Mouse (Mus musculus) liver, adult 2 months (tissue): ENCODE results near the gene Mdga1. TPM values are rescaled to one million over a fixed set of nuclear protein-coding genes. Genes with fewer than 3 reads are reported as not detected.

ENCODE experiments used
- DNase-seq: peaks from one replicate; pipeline ENCODE4 v3.0.0-alpha.2; 2011; ENCODE audit warnings: low read depth, low spot score; ENCODE audit errors: extremely low read depth
- H3K27ac ChIP-seq: fragments of 200-500 bp; replicated peaks from 2 replicates; pipeline ENCODE4 v1.5.1; 2012; ENCODE audit warnings: low read depth, mild to moderate bottlenecking, control low read depth, inconsistent platforms, low read length; ENCODE audit not compliant: insufficient read depth
- H3K27me3 ChIP-seq: fragments of 200-500 bp; 2 replicates; pipeline ENCODE4 v1.6.1; 2012; ENCODE audit warnings: mild to moderate bottlenecking, moderate library complexity, low read length, inconsistent platforms; ENCODE audit not compliant: control insufficient read depth, insufficient read depth
- H3K36me3 ChIP-seq: fragments of 200-500 bp; 2 replicates; pipeline ENCODE4 v1.6.1; 2012; ENCODE audit warnings: low read length, inconsistent platforms; ENCODE audit not compliant: control insufficient read depth, insufficient read depth
- H3K4me1 ChIP-seq: fragments of 200-500 bp; 2 replicates; pipeline ENCODE4 v1.6.1; 2011; ENCODE audit warnings: low read length; ENCODE audit not compliant: control insufficient read depth, insufficient read depth
- H3K4me3 ChIP-seq: fragments of 200-500 bp; 2 replicates; pipeline ENCODE4 v1.5.1; 2011; ENCODE audit warnings: low read depth, mild to moderate bottlenecking, control low read depth, low read length, moderate library complexity; ENCODE audit not compliant: insufficient read depth
- H3K79me2 ChIP-seq: fragments of 200-500 bp; 2 replicates; pipeline ENCODE4 v1.6.1; 2012; ENCODE audit warnings: inconsistent platforms, mild to moderate bottlenecking, low read length, moderate library complexity; ENCODE audit not compliant: control insufficient read depth, insufficient read depth
- H3K9ac ChIP-seq: fragments of 200-500 bp; 2 replicates; pipeline ENCODE4 v1.6.1; 2012; ENCODE audit warnings: low read depth, mild to moderate bottlenecking, control low read depth, inconsistent platforms, low read length
- CTCF ChIP-seq: fragments of 200-500 bp; IDR thresholded peaks from 2 replicates; pipeline ENCODE4 v1.5.1; 2011; ENCODE audit warnings: low read depth, low read length, control low read depth
- POLR2A ChIP-seq: fragments of 200-500 bp; IDR thresholded peaks from 2 replicates; pipeline ENCODE4 v1.6.1; 2011; ENCODE audit warnings: low read length, control low read depth; ENCODE audit not compliant: insufficient read depth; ENCODE audit errors: extremely low read depth
- WGBS: fragments of 180-500 bp; shearing (Covaris S2); methylation state at CpG from one replicate; pipeline ENCODE4 v1.1.7; 2018; 5-methylcytosine and 5-hydroxymethylcytosine counted together
- polyA plus RNA-seq: library from polyadenylated mRNA; depleted of rRNA; stranded (reverse); fragments of >200 nt; gene quantifications from 2 replicates; pipeline ENCODE4 v1.2.3, GENCODE M21; 2012
- total RNA-seq: library from RNA; depleted of rRNA; stranded (reverse); fragments of >200 nt; gene quantifications from 2 replicates; pipeline ENCODE4 v1.2.3, GENCODE M21; 2014

The Mdga1 gene
- total and polyA plus RNA-seq, 2 experiments = 0.09 to 0.64 TPM

DNA sequence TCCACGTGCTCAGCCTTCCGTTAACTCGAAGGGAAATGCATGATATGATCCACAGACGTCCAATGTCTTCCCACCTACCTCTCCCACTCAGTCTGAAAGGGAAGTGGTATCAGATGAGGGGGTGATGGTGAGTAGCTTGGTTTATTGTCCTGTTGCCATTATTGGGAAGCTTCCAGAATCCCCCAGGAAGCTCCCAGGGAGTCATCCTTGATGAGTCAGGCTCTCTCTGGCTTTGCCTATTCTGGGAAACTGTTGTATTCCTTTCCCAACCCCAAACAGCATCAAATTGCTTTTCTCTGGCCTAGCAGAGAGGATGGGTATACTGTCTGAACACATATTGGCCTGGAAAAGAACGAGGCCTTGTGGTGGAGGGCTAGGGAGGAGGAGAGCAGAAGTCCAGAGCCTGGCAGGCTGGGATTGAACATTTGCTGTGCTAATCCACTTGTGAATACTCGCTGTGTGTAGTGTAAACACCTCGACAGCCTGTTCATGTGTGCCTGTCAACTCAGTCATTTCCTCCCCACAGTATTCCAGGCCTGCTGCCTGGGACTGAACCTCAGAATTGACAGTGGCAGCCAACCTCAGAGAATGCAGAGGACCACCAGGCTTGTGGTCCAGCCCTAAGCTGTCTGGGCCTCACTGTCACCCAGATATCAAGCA is 79.3 kb downstream of the Mdga1 start:
- no peak overlapping the region for H3K27ac ChIP-seq
- peaks cover 19% of the 10 kb centered on the region for H3K27me3 ChIP-seq
- H3K36me3 ChIP-seq = no peaks in the 10 kb centered on the region
- TF ChIP-seq POLR2A = no peak
- no peak for TF ChIP-seq CTCF
- 73% methylated on average over 7 of the region's 7 CpGs for WGBS
- no peak overlapping the region for H3K4me3 ChIP-seq
- no peaks in the 10 kb centered on the region for H3K4me1 ChIP-seq
- no peak for DNase-seq
- no peaks in the 10 kb centered on the region for H3K79me2 ChIP-seq
- H3K9ac ChIP-seq = no peak overlapping the region

DNA sequence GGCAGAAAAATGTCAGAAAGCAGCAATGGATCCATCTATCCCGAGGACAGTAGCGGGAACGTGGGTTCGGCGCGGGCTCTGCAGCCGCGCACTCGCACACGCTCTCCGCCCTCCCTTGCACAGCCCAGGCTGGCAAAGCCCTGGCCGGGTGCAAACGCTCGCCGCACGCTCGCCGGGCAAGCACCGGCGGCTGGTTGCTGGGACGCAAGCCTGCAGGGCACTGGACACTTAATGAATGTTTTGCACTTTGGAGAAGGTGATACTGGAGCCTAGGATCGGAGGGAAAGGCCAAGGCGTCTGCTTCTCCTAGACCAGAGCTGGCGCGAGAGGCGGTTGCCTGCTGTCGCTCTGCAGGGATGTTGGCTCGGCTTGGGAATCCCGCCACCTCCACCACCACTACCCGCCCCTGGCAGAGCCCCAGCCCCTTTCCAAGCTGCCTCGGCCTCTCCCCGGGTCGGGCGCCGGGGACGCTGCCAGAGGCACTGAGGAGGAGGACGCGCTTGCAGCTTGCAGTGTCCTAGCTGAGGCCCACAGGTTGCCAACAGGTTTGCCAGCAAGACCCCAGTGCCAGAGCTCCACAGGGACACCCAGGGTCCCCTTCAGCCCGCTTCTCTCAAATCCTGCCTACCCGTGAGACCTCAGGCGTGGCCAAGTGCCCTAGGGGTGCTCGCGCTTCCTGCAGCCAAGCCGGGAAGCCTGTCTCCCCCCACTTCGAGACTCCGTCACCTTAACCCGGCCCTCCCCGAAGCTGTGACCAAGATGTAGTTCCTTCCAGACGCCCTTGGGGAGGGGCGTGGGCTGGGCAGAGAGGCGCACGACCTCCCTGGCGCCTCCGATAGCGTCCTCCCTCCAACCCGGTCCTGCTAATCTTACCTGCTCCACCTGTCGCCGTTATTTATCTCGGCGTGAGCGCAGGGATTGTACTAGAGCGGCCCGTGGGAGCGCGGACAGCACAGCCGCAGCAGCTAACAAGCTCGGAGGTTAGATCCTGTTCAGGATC is 80.6 kb downstream of the Mdga1 start:
- TF ChIP-seq CTCF (no peak), POLR2A (no peak)

DNA sequence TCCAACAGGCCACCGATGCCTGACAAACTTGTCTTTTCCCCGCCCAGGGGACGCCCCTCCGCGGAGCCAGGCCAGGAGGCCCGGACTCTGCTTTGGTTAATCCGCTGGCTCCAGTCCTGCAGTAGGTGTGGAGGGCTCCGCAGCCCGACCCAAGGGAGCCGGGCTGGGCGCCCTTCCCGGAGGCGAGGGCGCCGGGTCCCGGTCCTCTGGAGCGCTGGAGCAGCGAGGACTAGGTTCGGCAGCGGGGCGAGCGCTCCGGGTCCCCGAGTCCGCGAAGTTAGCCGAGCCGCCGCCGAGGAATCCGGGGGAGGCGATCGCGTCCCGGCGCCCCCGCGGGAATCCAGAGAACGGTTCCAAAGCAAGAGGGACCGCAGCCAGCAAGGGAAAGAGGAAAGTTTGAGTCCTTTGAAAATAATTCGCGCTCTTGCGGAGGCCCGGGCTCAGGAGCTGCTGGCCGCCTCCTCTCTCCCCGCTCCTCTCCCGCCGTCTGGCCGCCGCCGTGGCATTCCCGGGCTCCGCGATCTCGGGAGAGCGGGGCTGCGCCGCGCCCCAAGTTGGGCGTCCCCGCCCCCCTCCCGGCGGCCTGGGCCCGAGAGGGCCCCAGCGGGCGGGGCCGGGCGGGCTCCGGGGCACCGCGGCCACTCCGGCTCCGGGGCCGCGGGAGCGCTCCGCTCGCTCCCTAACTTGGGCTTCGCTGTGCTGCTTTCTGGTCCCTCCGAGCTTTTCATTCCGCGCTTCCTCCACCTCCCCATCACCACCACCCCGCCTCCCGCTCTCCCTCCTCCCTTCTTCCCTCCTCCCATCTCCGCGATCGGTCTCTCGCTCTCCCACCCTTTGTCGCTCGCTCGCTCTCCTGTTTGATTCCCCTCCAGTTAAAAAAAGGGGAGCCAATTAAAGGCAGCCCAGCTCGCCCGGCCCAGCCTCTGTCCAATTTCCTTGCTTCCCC is 81.7 kb downstream of the Mdga1 start:
- no peaks in the 10 kb centered on the region for H3K4me1 ChIP-seq
- H3K79me2 ChIP-seq = no peaks in the 10 kb centered on the region
- H3K9ac ChIP-seq = no peak overlapping the region
- H3K27ac ChIP-seq = no peak overlapping the region
- H3K27me3 ChIP-seq = peaks cover 23% of the 10 kb centered on the region
- DNase-seq = no peak
- TF ChIP-seq POLR2A (no peak), CTCF (no peak)
- peak overlapping the region; percentile 49; the same call in 1 of the 2 replicates for H3K4me3 ChIP-seq
- whole genome bisulfite sequencing = 1% methylated on average over 91 of the region's 93 CpGs
- no peaks in the 10 kb centered on the region for H3K36me3 ChIP-seq

More for the DNA sequence above, 80.6 kb downstream of the Mdga1 start:
- Histone ChIP-seq H3K27me3 (peaks cover 23% of the 10 kb centered on the region), H3K4me3 (peak overlapping the region; percentile 13; the same call in 1 of the 2 replicates), H3K27ac (no peak overlapping the region), H3K79me2 (no peaks in the 10 kb centered on the region), H3K9ac (no peak overlapping the region), H3K36me3 (no peaks in the 10 kb centered on the region), H3K4me1 (no peaks in the 10 kb centered on the region)
- whole genome bisulfite sequencing = 5% methylated on average over 67 of the region's 67 CpGs
- DNase-seq = no peak

DNA sequence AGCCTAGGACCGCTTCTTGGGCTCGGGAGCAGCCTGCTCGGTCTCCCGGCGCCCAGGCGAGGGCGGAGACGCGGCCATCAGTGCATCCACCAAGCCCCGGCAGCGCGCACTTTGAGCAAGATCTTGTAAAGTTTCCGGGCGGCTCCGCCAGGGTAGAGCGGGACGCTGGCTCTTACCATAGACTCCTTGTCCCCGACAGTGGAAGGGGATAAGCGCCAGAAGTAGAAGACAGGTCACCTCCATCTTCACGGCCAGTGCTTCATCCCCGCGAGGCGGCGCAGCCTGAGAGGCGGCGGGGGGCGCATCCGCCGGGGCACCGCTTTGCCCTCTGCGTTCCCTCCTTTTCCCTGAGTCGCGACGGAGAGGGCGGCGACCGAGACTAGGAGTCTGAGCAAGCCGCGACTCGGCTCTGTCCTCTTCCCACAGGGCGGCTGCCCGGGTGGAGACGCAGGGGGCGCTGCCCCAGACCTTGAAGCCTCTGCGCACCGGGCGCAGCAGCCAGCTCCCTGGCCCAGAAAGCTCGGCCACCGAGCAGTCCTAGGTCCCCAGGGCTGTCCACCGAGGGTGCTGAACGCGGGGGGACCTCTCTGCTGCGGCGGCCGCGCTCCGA is 82.5 kb downstream of the Mdga1 start:
- H3K4me3 ChIP-seq = peak overlapping the region; percentile 49; the same call in 1 of the 2 replicates
- no peak for DNase-seq
- 2% methylated on average over 57 of the region's 57 CpGs for WGBS
- H3K27ac ChIP-seq = no peak overlapping the region
- H3K9ac ChIP-seq = no peak overlapping the region
- no peaks in the 10 kb centered on the region for H3K4me1 ChIP-seq
- TF ChIP-seq CTCF (no peak), POLR2A (no peak)
- no peaks in the 10 kb centered on the region for H3K36me3 ChIP-seq
- H3K79me2 ChIP-seq = no peaks in the 10 kb centered on the region
- peaks cover 23% of the 10 kb centered on the region for H3K27me3 ChIP-seq
